In the genomic region with DNA sequence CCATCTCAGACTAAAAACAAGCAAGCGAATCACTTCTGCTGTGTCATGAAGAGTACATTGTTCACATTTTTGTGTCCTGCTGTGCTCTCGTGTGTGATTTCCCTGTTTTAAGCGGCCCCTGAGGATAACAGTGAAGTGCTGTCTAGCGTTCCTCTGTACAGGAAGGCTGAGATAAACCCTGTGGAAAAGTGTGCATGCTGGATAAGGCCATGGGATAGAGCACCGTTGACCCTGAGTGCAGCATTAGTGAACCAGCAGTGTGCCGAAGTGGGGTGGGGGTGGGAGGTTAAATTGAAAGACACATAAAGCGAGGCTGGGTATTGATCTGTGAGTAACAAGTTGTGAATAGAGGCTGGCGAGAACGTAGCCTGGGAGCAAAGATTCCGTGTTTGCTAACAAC, we compare ENCODE assay signal across 16 mouse cellular contexts.
DNase-seq lines count a peak whose midpoint lies in the region; ATAC-seq and TF ChIP-seq lines count a peak whose summit lies in the region.
"Had no signal": no experiment of that assay in that cellular context is flagged by ENCODE, and none has a peak within 500 bp of the region (broad histone marks: within the 10 kb centered on the region; RNA-seq: fewer than 3 reads in every experiment).

No protein-coding gene starts in this region.

- TF ChIP-seq CTCF in liver, postnatal 0 days (IDR thresholded peaks at IDR 0.05; ENCODE audit: low read depth), result no peak

- no peak for TF ChIP-seq EP300 in liver, postnatal 0 days (IDR thresholded peaks at IDR 0.05; ENCODE audit: low read depth)

- H3K27ac ChIP-seq in heart, embryonic 12.5 days (ENCODE audit: poor library complexity, severe bottlenecking), result peak overlapping the region; percentile 62
- H3K27ac ChIP-seq in liver, postnatal 0 days (ENCODE audit: low read depth), result no peak overlapping the region
- no peak overlapping the region for H3K27ac ChIP-seq in liver, embryonic 11.5 days (ENCODE audit: low read depth, low read length)
- no peak overlapping the region for H3K27ac ChIP-seq in forebrain, embryonic 15.5 days (replicated peaks)
- H3K27ac ChIP-seq in neural tube, embryonic 15.5 days (replicated peaks), result peak overlapping the region; percentile 33; the same call in 1 of the 2 replicates

- WGBS in heart, embryonic 12.5 days, result 20% methylated on average over 10 of the region's 10 CpGs
- 44% methylated on average over 10 of the region's 10 CpGs for WGBS in liver, postnatal 0 days (ENCODE audit: insufficient replicate concordance)
- WGBS in liver, embryonic 11.5 days, result 52% methylated on average over 10 of the region's 10 CpGs
- 2% methylated on average over 10 of the region's 10 CpGs for WGBS in forebrain, embryonic 15.5 days
- WGBS in neural tube, embryonic 15.5 days, result 11% methylated on average over 10 of the region's 10 CpGs

- no peaks in the 10 kb centered on the region for H3K27me3 ChIP-seq in heart, embryonic 12.5 days (replicated peaks)
- no peaks in the 10 kb centered on the region for H3K27me3 ChIP-seq in liver, postnatal 0 days (ENCODE audit: insufficient read depth, low read length)
- H3K27me3 ChIP-seq in liver, embryonic 11.5 days (replicated peaks; ENCODE audit: control insufficient read depth, insufficient read depth, low read length), result no peaks in the 10 kb centered on the region
- H3K27me3 ChIP-seq in forebrain, embryonic 15.5 days, result no peaks in the 10 kb centered on the region
- no peaks in the 10 kb centered on the region for H3K27me3 ChIP-seq in neural tube, embryonic 15.5 days (replicated peaks)
- H3K27me3 ChIP-seq: Patski; stomach, embryonic 15.5 days had no signal

- peak overlapping the region; percentile 44 for H3K4me2 ChIP-seq in heart, embryonic 12.5 days
- peak overlapping the region; percentile 7; the same call in 1 of the 2 replicates for H3K4me2 ChIP-seq in liver, postnatal 0 days (ENCODE audit: low read depth, low read length)
- H3K4me2 ChIP-seq in liver, embryonic 11.5 days, result no peak overlapping the region
- H3K4me2 ChIP-seq in forebrain, embryonic 15.5 days (replicated peaks), result no peak overlapping the region
- peak overlapping the region; percentile 32 for H3K4me2 ChIP-seq in neural tube, embryonic 15.5 days
- H3K4me2 ChIP-seq: stomach, embryonic 15.5 days had no signal

- H3K9me3 ChIP-seq in heart, embryonic 12.5 days (replicated peaks), result no peaks in the 10 kb centered on the region
- H3K9me3 ChIP-seq in liver, postnatal 0 days (ENCODE audit: low read length), result no peaks in the 10 kb centered on the region
- no peaks in the 10 kb centered on the region for H3K9me3 ChIP-seq in liver, embryonic 11.5 days (ENCODE audit: control insufficient read depth, low read length)
- H3K9me3 ChIP-seq in forebrain, embryonic 15.5 days, result no peaks in the 10 kb centered on the region
- H3K9me3 ChIP-seq in neural tube, embryonic 15.5 days (replicated peaks), result no peaks in the 10 kb centered on the region
- H3K9me3 ChIP-seq: stomach, embryonic 15.5 days had no signal

- DNase-seq in heart, adult 9 months (ENCODE audit: low spot score in 2 of 2), result no peak
- no peak for DNase-seq in liver, postnatal 0 days
- no peak for DNase-seq in liver, embryonic 11.5 days (ENCODE audit: low spot score)
- no peak for DNase-seq in lung, postnatal 25 days (ENCODE audit: low spot score)
- DNase-seq in frontal cortex, postnatal 14 days (ENCODE audit: low spot score in 2 of 2), result no peak
- DNase-seq: adrenal gland, postnatal 14 days; cerebellum, adult 18-20 months; heart, adult 11 months; right cerebral cortex, postnatal 14 days had no signal

- H3K9ac ChIP-seq in heart, embryonic 12.5 days, result peak overlapping the region; percentile 10; the same call in 1 of the 2 replicates
- H3K9ac ChIP-seq in liver, postnatal 0 days (replicated peaks), result no peak overlapping the region
- H3K9ac ChIP-seq in liver, embryonic 11.5 days (ENCODE audit: low read depth, low read length), result no peak overlapping the region
- no peak overlapping the region for H3K9ac ChIP-seq in forebrain, embryonic 15.5 days (replicated peaks)
- no peak overlapping the region for H3K9ac ChIP-seq in neural tube, embryonic 15.5 days (replicated peaks)
- H3K9ac ChIP-seq: stomach, embryonic 15.5 days had no signal

- no peaks in the 10 kb centered on the region for H3K36me3 ChIP-seq in heart, embryonic 12.5 days
- no peaks in the 10 kb centered on the region; the same call in 1 of the 2 replicates for H3K36me3 ChIP-seq in liver, postnatal 0 days (replicated peaks; ENCODE audit: insufficient read depth, low read length)
- H3K36me3 ChIP-seq in liver, embryonic 11.5 days (ENCODE audit: control insufficient read depth, insufficient read depth, low read length), result no peaks in the 10 kb centered on the region
- no peaks in the 10 kb centered on the region for H3K36me3 ChIP-seq in forebrain, embryonic 15.5 days
- H3K36me3 ChIP-seq in neural tube, embryonic 15.5 days, result no peaks in the 10 kb centered on the region
- H3K36me3 ChIP-seq: stomach, embryonic 15.5 days had no signal

- H3K4me1 ChIP-seq in heart, embryonic 12.5 days (replicated peaks), result peaks cover 32% of the 10 kb centered on the region
- 0 out of 2 replicates have a peak, but pooled peaks cover 5% of the 10 kb centered on the region for H3K4me1 ChIP-seq in liver, postnatal 0 days (ENCODE audit: insufficient read depth)
- H3K4me1 ChIP-seq in liver, embryonic 11.5 days (replicated peaks; ENCODE audit: control insufficient read depth, insufficient read depth, low read length), result no peaks in the 10 kb centered on the region
- H3K4me1 ChIP-seq in forebrain, embryonic 15.5 days, result peaks cover 12% of the 10 kb centered on the region
- peaks cover 19% of the 10 kb centered on the region for H3K4me1 ChIP-seq in neural tube, embryonic 15.5 days

- H3K4me3 ChIP-seq in heart, embryonic 12.5 days, result no peak overlapping the region
- no peak overlapping the region for H3K4me3 ChIP-seq in liver, postnatal 0 days (ENCODE audit: low read depth, low read length)
- H3K4me3 ChIP-seq in liver, embryonic 11.5 days (ENCODE audit: low read depth, low read length), result no peak overlapping the region
- no peak overlapping the region for H3K4me3 ChIP-seq in forebrain, embryonic 15.5 days
- no peak overlapping the region for H3K4me3 ChIP-seq in neural tube, embryonic 15.5 days (replicated peaks)
- H3K4me3 ChIP-seq: myocyte; stomach, embryonic 15.5 days had no signal

- peak; percentile 59 for ATAC-seq in heart, embryonic 12.5 days (ENCODE audit: insufficient number of reproducible peaks, low FRiP score)
- peak; percentile 47; the same call in 1 of the 2 replicates for ATAC-seq in liver, postnatal 0 days
- no peak for ATAC-seq in liver, embryonic 11.5 days (replicated peaks; ENCODE audit: low FRiP score)
- peak; percentile 41; the same call in 1 of the 2 replicates for ATAC-seq in forebrain, embryonic 15.5 days (replicated peaks)
- peak; percentile 51 for ATAC-seq in neural tube, embryonic 15.5 days (ENCODE audit: low FRiP score)
- ATAC-seq: lung, postnatal 0 days; Patski had no signal

Comparison
In these comparisons a context has a peak if more than half of its experiments do, and no peak if none do; other contexts are left out.
1. H3K4me2 ChIP-seq: peak in heart, embryonic 12.5 days (single experiment), liver, postnatal 0 days (single experiment) and neural tube, embryonic 15.5 days (single experiment); none in liver, embryonic 11.5 days (single experiment) and forebrain, embryonic 15.5 days (single experiment).
2. H3K27ac ChIP-seq: peak in heart, embryonic 12.5 days (single experiment) and neural tube, embryonic 15.5 days (single experiment); none in liver, postnatal 0 days (single experiment), liver, embryonic 11.5 days (single experiment) and forebrain, embryonic 15.5 days (single experiment).